Mouse (Mus musculus) small intestine, adult 2 months (tissue): ENCODE data around the gene Mrpl52. TPM values are rescaled to one million over a fixed set of nuclear protein-coding genes. Genes with fewer than 3 reads are reported as not detected.

Experiments
- H3K27ac ChIP-seq: fragments of 200-500 bp; 2 replicates; pipeline ENCODE4 v1.5.1; 2012; ENCODE audit warnings: low read depth, low read length, control low read depth, inconsistent platforms; ENCODE audit not compliant: insufficient read depth
- H3K27me3 ChIP-seq: fragments of 200-500 bp; 2 replicates; pipeline ENCODE4 v1.6.1; 2012; ENCODE audit warnings: mild to moderate bottlenecking, moderate library complexity, low read length, inconsistent platforms; ENCODE audit not compliant: control insufficient read depth, insufficient read depth
- H3K36me3 ChIP-seq: fragments of 200-500 bp; 2 replicates; pipeline ENCODE4 v1.6.1; 2012; ENCODE audit warnings: mild to moderate bottlenecking, low read length, control low read depth, inconsistent platforms; ENCODE audit not compliant: control insufficient read depth, insufficient read depth
- H3K4me1 ChIP-seq: fragments of 200-500 bp; 2 replicates; pipeline ENCODE4 v1.6.1; 2012; ENCODE audit warnings: low read length, inconsistent platforms, mixed read lengths; ENCODE audit not compliant: control insufficient read depth, insufficient read depth, insufficient read length
- H3K4me3 ChIP-seq: fragments of 200-500 bp; 2 replicates; pipeline ENCODE4 v1.5.1; 2012; ENCODE audit warnings: low read depth, mild to moderate bottlenecking, control low read depth, inconsistent platforms, low read length, moderate library complexity
- CTCF ChIP-seq: fragments of 200-500 bp; IDR thresholded peaks from 2 replicates; pipeline ENCODE4 v1.5.1; 2012; ENCODE audit warnings: low read depth, mild to moderate bottlenecking, control low read depth, inconsistent platforms, low read length, moderate library complexity, mixed read lengths; ENCODE audit not compliant: insufficient replicate concordance, insufficient read length; ENCODE audit errors: extremely low read depth
- POLR2A ChIP-seq: fragments of 200-500 bp; IDR thresholded peaks from 2 replicates; pipeline ENCODE4 v1.6.1; 2012; ENCODE audit warnings: low read depth, mild to moderate bottlenecking, control low read depth, inconsistent platforms, low read length, moderate library complexity
- WGBS: fragments of 180-500 bp; shearing (Covaris S2); methylation state at CpG from one replicate; pipeline ENCODE4 v1.1.7; 2018; 5-methylcytosine and 5-hydroxymethylcytosine counted together
- polyA plus RNA-seq: library from polyadenylated mRNA; depleted of rRNA; stranded (reverse); fragments of >200 nt; gene quantifications from 2 replicates; pipeline ENCODE4 v1.2.3, GENCODE M21; 2012; rRNA removed

Gene Mrpl52
- polyA plus RNA-seq, 1 experiment, result 284 TPM

DNA sequence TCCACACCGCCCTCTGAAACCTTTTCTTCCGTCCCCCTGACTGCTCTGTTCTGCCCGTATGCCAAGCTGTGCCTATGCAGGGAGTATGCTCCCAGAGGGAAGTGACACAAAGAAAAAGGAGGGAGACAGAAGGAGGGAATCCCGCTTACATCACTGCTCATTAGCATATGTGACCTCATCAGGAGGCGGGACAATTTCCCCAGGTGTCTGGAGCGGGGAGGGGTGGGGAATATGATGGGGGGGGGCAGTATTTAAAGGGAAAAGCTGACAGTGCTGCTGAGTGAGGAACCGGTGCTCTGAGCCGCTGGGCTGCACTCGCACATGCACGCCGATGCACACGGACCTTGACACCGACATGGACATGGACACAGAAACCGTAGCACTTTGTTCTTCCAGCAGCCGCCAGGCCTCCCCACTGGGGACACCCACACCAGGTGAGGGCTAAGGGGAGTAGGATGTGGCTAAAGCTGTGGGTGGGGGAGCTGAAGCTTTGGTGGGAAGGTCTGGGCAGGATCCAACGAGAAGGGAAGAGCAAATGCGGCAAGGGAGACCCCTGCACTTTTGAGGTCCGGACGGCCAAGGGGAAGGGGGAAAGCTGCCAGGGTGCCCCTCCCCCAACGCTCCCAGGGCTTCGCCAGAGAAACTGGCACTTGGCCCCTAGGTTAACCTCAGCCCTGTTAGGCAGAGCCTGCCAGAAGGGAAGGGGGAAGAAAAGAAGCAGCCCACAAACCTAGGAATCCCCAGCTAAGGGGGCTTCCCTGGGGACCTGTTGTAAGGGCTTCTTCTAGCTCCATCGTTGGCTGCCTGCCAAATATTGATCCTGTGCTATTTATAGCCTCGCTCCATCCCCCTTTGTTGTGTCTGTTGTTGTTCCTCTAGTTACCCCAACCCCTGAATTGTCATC is 49.5 kb downstream of the Mrpl52 start, which contains the start of gene Rem2:
Gene Rem2 (plus strand): TSS at position 160 of the 904 bp plus-strand sequence.
- H3K4me3 ChIP-seq, result peak within 1 kb of the TSS; percentile 62
- no peak within 1 kb of the TSS for H3K27ac ChIP-seq
- H3K4me1 ChIP-seq, result peaks cover 7% of the 10 kb centered on the region
- peaks cover 7% of the 10 kb centered on the region; the same call in 1 of the 2 replicates for H3K27me3 ChIP-seq
- WGBS, result 4% methylated on average over 23 of the region's 23 CpGs
- H3K36me3 ChIP-seq, result no peaks in the 10 kb centered on the region
- TF ChIP-seq CTCF, result no peak

GRCm38 (mm10) chr14:54477172-54477909 is 50.6 kb downstream of the Mrpl52 start:
- 93% methylated on average over 15 of the region's 15 CpGs for WGBS
- TF ChIP-seq POLR2A (no peak), CTCF (no peak)

More at GRCm38 (mm10) chr14:54477172-54477909, 50.6 kb downstream of the Mrpl52 start:
- H3K27me3 ChIP-seq, result peaks cover 7% of the 10 kb centered on the region; the same call in 1 of the 2 replicates
- H3K4me1 ChIP-seq, result peaks cover 7% of the 10 kb centered on the region
- no peaks in the 10 kb centered on the region for H3K36me3 ChIP-seq
- no peak overlapping the region for H3K4me3 ChIP-seq
- no peak overlapping the region for H3K27ac ChIP-seq

Other genes with a start within 250 kb of the Mrpl52 start
- 561 and 627 TPM in 2 replicates for gene Dad1, start 172.8 kb upstream of the Mrpl52 start, polyA plus RNA-seq
- gene Abhd4, start 172.7 kb upstream of the Mrpl52 start, polyA plus RNA-seq, result 35.2 and 53.6 TPM in 2 replicates
- gene Olfr49, start 142.0 kb upstream of the Mrpl52 start, polyA plus RNA-seq, result not detected in 2 replicates
- gene Oxa1l, start 66.1 kb upstream of the Mrpl52 start, polyA plus RNA-seq, result 73.2 and 120 TPM in 2 replicates
- gene Slc7a7, start 9.1 kb upstream of the Mrpl52 start, polyA plus RNA-seq, result 110 and 341 TPM in 2 replicates
- 59.9 and 66.0 TPM in 2 replicates for gene Mmp14, start 4.7 kb downstream of the Mrpl52 start, polyA plus RNA-seq
- 139 and 303 TPM in 2 replicates for gene Lrp10, start 37.2 kb downstream of the Mrpl52 start, polyA plus RNA-seq
- gene Rem2, start 49.2 kb downstream of the Mrpl52 start, polyA plus RNA-seq, result 0.20 and 0.76 TPM in 2 replicates
- gene Prmt5, start 90.6 kb downstream of the Mrpl52 start, polyA plus RNA-seq, result 5.8 and 9.8 TPM in 2 replicates
- gene Haus4, start 127.7 kb downstream of the Mrpl52 start, polyA plus RNA-seq, result 4.7 and 11.8 TPM in 2 replicates
- 2.6 and 3.0 TPM in 2 replicates for gene Ajuba, start 150.6 kb downstream of the Mrpl52 start, polyA plus RNA-seq
- gene 4931414P19Rik, start 179.1 kb downstream of the Mrpl52 start, polyA plus RNA-seq, result 2.3 and 5.6 TPM in 2 replicates
- gene Psmb5, start 191.1 kb downstream of the Mrpl52 start, polyA plus RNA-seq, result 122 and 160 TPM in 2 replicates
- gene Psmb11, start 194.5 kb downstream of the Mrpl52 start, polyA plus RNA-seq, result not detected in 2 replicates
- gene Gm17606, start 214.0 kb downstream of the Mrpl52 start, polyA plus RNA-seq, result not detected in 2 replicates
- 3.1 and 4.6 TPM in 2 replicates for gene Cdh24, start 214.5 kb downstream of the Mrpl52 start, polyA plus RNA-seq